Mouse (Mus musculus) MEL (cell line): Measurements from ENCODE around the gene Lancl2.

Source experiments
- CTCF ChIP-seq, 3 experiments: IDR thresholded peaks in 2 of 3; conservative IDR thresholded peaks in 1 of 3; 2 replicates each; pipeline ENCODE4 v1.5.1; 2011 to 2012; ENCODE audit warnings: low read length in 3 of 3, low read depth in 2 of 3, mild to moderate bottlenecking in 2 of 3, improper control_type of control experiment in 1 of 3, inconsistent platforms in 1 of 3, mixed read lengths in 1 of 3, moderate library complexity in 1 of 3; ENCODE audit not compliant: control insufficient read depth in 1 of 3, insufficient read depth in 1 of 3, poor library complexity in 1 of 3, severe bottlenecking in 1 of 3
- ELF1 ChIP-seq: IDR thresholded peaks from 2 replicates; pipeline ENCODE4 v1.6.1; 2014; ENCODE audit warnings: low read depth, mild to moderate bottlenecking, inconsistent platforms, low read length, improper control_type of control experiment, moderate library complexity
- EP300 ChIP-seq, 2 experiments: IDR thresholded peaks; 2 replicates each; pipeline ENCODE4 v1.6.1; 2011; ENCODE audit warnings: improper control_type of control experiment in 2 of 2, low read length in 2 of 2, low read depth in 1 of 2, mild to moderate bottlenecking in 1 of 2
- ETS1 ChIP-seq: IDR thresholded peaks from 2 replicates; pipeline ENCODE4 v1.6.1; 2012; ENCODE audit warnings: low read depth, mild to moderate bottlenecking, inconsistent platforms, low read length, improper control_type of control experiment, moderate library complexity
- GATA1 ChIP-seq: IDR thresholded peaks from 2 replicates; pipeline ENCODE4 v1.6.1; 2011; ENCODE audit warnings: low read depth, low read length, improper control_type of control experiment
- POLR2A ChIP-seq, 2 experiments: IDR thresholded peaks; 2 replicates each; pipeline ENCODE4 v1.6.1; 2011 to 2012; ENCODE audit warnings: low read length in 2 of 2, mild to moderate bottlenecking in 2 of 2, control low read depth in 1 of 2, improper control_type of control experiment in 1 of 2, low read depth in 1 of 2, moderate library complexity in 1 of 2; ENCODE audit not compliant: control insufficient read depth in 1 of 2, insufficient read depth in 1 of 2, poor library complexity in 1 of 2
- RAD21 ChIP-seq: IDR thresholded peaks from 2 replicates; pipeline ENCODE4 v1.6.1; 2011; ENCODE audit warnings: mild to moderate bottlenecking, low read depth, low read length, improper control_type of control experiment
- TAL1 ChIP-seq: IDR thresholded peaks from 2 replicates; pipeline ENCODE4 v1.6.1; 2012; ENCODE audit warnings: mild to moderate bottlenecking, inconsistent platforms, low read length, moderate library complexity, mixed read lengths
- UBTF ChIP-seq: IDR thresholded peaks from 2 replicates; pipeline ENCODE4 v1.6.1; 2012; ENCODE audit warnings: low read depth, mild to moderate bottlenecking, inconsistent platforms, low read length, improper control_type of control experiment, moderate library complexity, borderline replicate concordance; ENCODE audit not compliant: insufficient read depth

GRCm38 (mm10) chr6:57702743-57703499, 581 bp downstream of the Lancl2 start:
- TF ChIP-seq GATA1 (no peak), UBTF (no peak), CTCF (IDR thresholded peaks at IDR 0.05 in 2 of 3, conservative IDR thresholded peaks at IDR 0.05 in 1 of 3; ENCODE audit: control insufficient read depth in 1 of 3, insufficient read depth in 1 of 3, low read depth in 2 of 3, low read length in 3 of 3, poor library complexity in 1 of 3, severe bottlenecking in 1 of 3) (no peak), ELF1 (peak; percentile 48), RAD21 (no peak), ETS1 (peak; percentile 61), EP300 (IDR thresholded peaks at IDR 0.05; ENCODE audit: low read depth in 1 of 2, low read length in 2 of 2) (peak in 1 of 2 experiments; percentile 49; a peak in 1 of 4 replicates), TAL1 (no peak), POLR2A (IDR thresholded peaks at IDR 0.05; ENCODE audit: control insufficient read depth in 1 of 2, insufficient read depth in 1 of 2, low read depth in 1 of 2, low read length in 2 of 2, poor library complexity in 1 of 2) (peak; percentile 79 to 83)
